In genomic region chr5:45669598-45670279, GRCm38 (mm10) we compare ENCODE assay signal across 8 mouse cellular contexts. TPM values are rescaled to one million over a fixed set of nuclear protein-coding genes. Genes with fewer than 3 reads are reported as not detected.
DNase-seq lines count a peak whose midpoint lies in the region; ATAC-seq and TF ChIP-seq lines count a peak whose summit lies in the region.

TSS of gene Ncapg (plus strand) at chr5:45669919.

- H3K4me3 ChIP-seq in C2C12 (ENCODE audit: insufficient read depth, poor library complexity, severe bottlenecking): peak within 1 kb of the TSS; percentile 65
- H3K4me3 ChIP-seq in erythroblast, embryonic 14.5 days (replicated peaks): peak within 1 kb of the TSS; percentile 100
- peak within 1 kb of the TSS; percentile 69 for H3K4me3 ChIP-seq in heart, embryonic 11.5 days (ENCODE audit: low read depth, low read length)
- H3K4me3 ChIP-seq in kidney, embryonic 16.5 days (ENCODE audit: low read length): peak within 1 kb of the TSS; percentile 77
- peak within 1 kb of the TSS; percentile 73 for H3K4me3 ChIP-seq in liver, adult 2 months (ENCODE audit: insufficient read depth, low read depth, low read length)
- H3K4me3 ChIP-seq in myocyte: peak within 1 kb of the TSS; percentile 78

- peak; percentile 100 for ATAC-seq in heart, embryonic 11.5 days (replicated peaks; ENCODE audit: insufficient number of reproducible peaks, low FRiP score, low TSS enrichment)
- peak; percentile 100 for ATAC-seq in kidney, embryonic 16.5 days (ENCODE audit: low FRiP score, low TSS enrichment)

- peak; percentile 12; the same call in 1 of the 2 replicates for TF ChIP-seq POLR2A in brain, embryonic 14.5 days (IDR thresholded peaks at IDR 0.05; ENCODE audit: borderline replicate concordance, extremely low read depth, insufficient read depth, insufficient read length, poor library complexity, severe bottlenecking)
- TF ChIP-seq POLR2A in liver, adult 2 months (IDR thresholded peaks at IDR 0.05; ENCODE audit: extremely low read depth, insufficient read depth, low read length): peak; percentile 43; the same call in 1 of the 2 replicates
- TF ChIP-seq POLR2A in myocyte (IDR thresholded peaks at IDR 0.05; ENCODE audit: insufficient read length, low read depth): peak; percentile 68

- peaks cover 12% of the 10 kb centered on the region for H3K36me3 ChIP-seq in C2C12 (ENCODE audit: control insufficient read depth, insufficient read depth)
- peaks cover 29% of the 10 kb centered on the region for H3K36me3 ChIP-seq in erythroblast, embryonic 14.5 days (ENCODE audit: control insufficient read depth)
- no peaks in the 10 kb centered on the region for H3K36me3 ChIP-seq in heart, embryonic 11.5 days (ENCODE audit: control insufficient read depth, insufficient read depth, low read length)
- H3K36me3 ChIP-seq in kidney, embryonic 16.5 days (ENCODE audit: insufficient read depth, low read length): peaks cover 5% of the 10 kb centered on the region; the same call in 1 of the 2 replicates
- H3K36me3 ChIP-seq in liver, adult 2 months (ENCODE audit: control insufficient read depth, insufficient read depth, low read length): no peaks in the 10 kb centered on the region
- H3K36me3 ChIP-seq in myocyte (ENCODE audit: control insufficient read depth, insufficient read depth): no peaks in the 10 kb centered on the region
- no peaks in the 10 kb centered on the region for H3K36me3 ChIP-seq in splenic B cell, adult 2 months (ENCODE audit: control insufficient read depth, insufficient read depth, low read length, poor library complexity, severe bottlenecking)

- peak within 1 kb of the TSS; percentile 91 for H3K9ac ChIP-seq in heart, embryonic 11.5 days (ENCODE audit: low read depth, low read length)
- H3K9ac ChIP-seq in kidney, embryonic 16.5 days (replicated peaks; ENCODE audit: low read length): peak within 1 kb of the TSS; percentile 85
- H3K9ac ChIP-seq in liver, adult 2 months (ENCODE audit: low read depth, low read length): peak within 1 kb of the TSS; percentile 62

- no peaks in the 10 kb centered on the region for H3K9me3 ChIP-seq in erythroblast, embryonic 14.5 days (ENCODE audit: control insufficient read depth, low read length)
- no peaks in the 10 kb centered on the region for H3K9me3 ChIP-seq in heart, embryonic 11.5 days (replicated peaks; ENCODE audit: control insufficient read depth, low read length)
- H3K9me3 ChIP-seq in kidney, embryonic 16.5 days (ENCODE audit: low read length): no peaks in the 10 kb centered on the region

- H3K4me1 ChIP-seq in erythroblast, embryonic 14.5 days (ENCODE audit: control insufficient read depth): peaks cover 25% of the 10 kb centered on the region
- peaks cover 3% of the 10 kb centered on the region; the same call in 1 of the 2 replicates for H3K4me1 ChIP-seq in heart, embryonic 11.5 days (ENCODE audit: control insufficient read depth, insufficient read depth, low read length)
- peaks cover 10% of the 10 kb centered on the region for H3K4me1 ChIP-seq in kidney, embryonic 16.5 days (ENCODE audit: insufficient read depth, low read length)
- peaks cover 4% of the 10 kb centered on the region; the same call in 1 of the 2 replicates for H3K4me1 ChIP-seq in liver, adult 2 months (ENCODE audit: control insufficient read depth, insufficient read depth, low read length)

- H3K4me2 ChIP-seq in heart, embryonic 11.5 days: peak within 1 kb of the TSS; percentile 82
- H3K4me2 ChIP-seq in kidney, embryonic 16.5 days (replicated peaks; ENCODE audit: low read depth, low read length): peak within 1 kb of the TSS; percentile 89
- peak within 1 kb of the TSS; percentile 97 for H3K4me2 ChIP-seq in myocyte (ENCODE audit: low read depth)

- H3K27ac ChIP-seq in heart, embryonic 11.5 days (ENCODE audit: low read depth, low read length): peak within 1 kb of the TSS; percentile 85
- peak within 1 kb of the TSS; percentile 91 for H3K27ac ChIP-seq in kidney, embryonic 16.5 days (ENCODE audit: low read length)
- H3K27ac ChIP-seq in liver, adult 2 months (replicated peaks; ENCODE audit: insufficient read depth, low read depth, low read length): peak within 1 kb of the TSS; percentile 13

- under 1% methylated on average over 65 of the region's 66 CpGs for WGBS in heart, embryonic 11.5 days (ENCODE audit: insufficient replicate concordance)
- WGBS in kidney, embryonic 16.5 days: under 1% methylated on average over 64 of the region's 66 CpGs
- WGBS in liver, adult 2 months: under 1% methylated on average over 66 of the region's 66 CpGs

- H3K27me3 ChIP-seq in C2C12 (ENCODE audit: control insufficient read depth, insufficient read depth, insufficient read length) (no peaks in the 10 kb centered on the region), myocyte (ENCODE audit: control insufficient read depth, insufficient read depth, insufficient read length) (no peaks in the 10 kb centered on the region)
- H3K27me3 ChIP-seq in erythroblast, embryonic 14.5 days (ENCODE audit: control insufficient read depth): no peaks in the 10 kb centered on the region
- H3K27me3 ChIP-seq in heart, embryonic 11.5 days (ENCODE audit: control insufficient read depth, insufficient read depth, low read length): no peaks in the 10 kb centered on the region
- H3K27me3 ChIP-seq in kidney, embryonic 16.5 days (ENCODE audit: insufficient read depth, low read length): no peaks in the 10 kb centered on the region
- no peaks in the 10 kb centered on the region for H3K27me3 ChIP-seq in liver, adult 2 months (ENCODE audit: control insufficient read depth, insufficient read depth, low read length)
- no peaks in the 10 kb centered on the region for H3K27me3 ChIP-seq in splenic B cell, adult 2 months (ENCODE audit: control insufficient read depth, insufficient read depth, low read length, poor library complexity, severe bottlenecking)

- DNase-seq in brain, embryonic 14.5 days (ENCODE audit: low read depth): peak; percentile 99
- DNase-seq in liver, adult 2 months (ENCODE audit: extremely low read depth, low read depth, low spot score): peak; percentile 84
- DNase-seq in splenic B cell, adult 2 months (ENCODE audit: low read depth, low spot score): peak; percentile 98

- TF ChIP-seq CTCF in C2C12 (IDR thresholded peaks at IDR 0.05; ENCODE audit: control insufficient read depth, insufficient read depth, insufficient read length): no peak
- no peak for TF ChIP-seq CTCF in brain, embryonic 14.5 days (IDR thresholded peaks at IDR 0.05; ENCODE audit: borderline replicate concordance, extremely low read depth, insufficient read depth, insufficient read length)
- no peak for TF ChIP-seq CTCF in liver, adult 2 months (IDR thresholded peaks at IDR 0.05; ENCODE audit: low read depth, low read length)

- H3K79me3 ChIP-seq in C2C12 (ENCODE audit: low read depth): peaks cover 17% of the 10 kb centered on the region

- H3ac ChIP-seq in C2C12 (ENCODE audit: control insufficient read depth, insufficient read length, low read depth) (peak within 1 kb of the TSS; percentile 96), myocyte (ENCODE audit: control insufficient read depth, insufficient read length) (peak within 1 kb of the TSS; percentile 77)

- peaks cover 38% of the 10 kb centered on the region for H3K79me2 ChIP-seq in C2C12 (ENCODE audit: control insufficient read depth, insufficient read depth)
- H3K79me2 ChIP-seq in liver, adult 2 months (ENCODE audit: control insufficient read depth, insufficient read depth, low read length): no peaks in the 10 kb centered on the region
- peaks cover 14% of the 10 kb centered on the region for H3K79me2 ChIP-seq in myocyte (ENCODE audit: control insufficient read depth, insufficient read depth)

TF ChIP-seq in C2C12, 6 proteins besides CTCF, POLR2A, EP300 and RAD21:
- TF ChIP-seq MYOG (IDR thresholded peaks at IDR 0.05; ENCODE audit: control insufficient read depth, extremely low read depth, insufficient read length): no peak
- TF ChIP-seq CEBPB (IDR thresholded peaks at IDR 0.05; ENCODE audit: low read depth): no peak
- TF ChIP-seq MYOD1 (IDR thresholded peaks at IDR 0.05; ENCODE audit: control insufficient read depth, insufficient read length, low read depth): no peak
- TF ChIP-seq FOSL1 (IDR thresholded peaks at IDR 0.05; ENCODE audit: insufficient read depth, low read length, poor library complexity, severe bottlenecking): no peak
- no peak for TF ChIP-seq USF1 (IDR thresholded peaks at IDR 0.05; ENCODE audit: low read depth)
- no peak for TF ChIP-seq MAX (IDR thresholded peaks at IDR 0.05)

TF ChIP-seq in myocyte, 11 proteins besides CTCF, POLR2A, EP300 and RAD21:
- TF ChIP-seq MAX (IDR thresholded peaks at IDR 0.05; ENCODE audit: low read depth): no peak
- no peak for TF ChIP-seq SRF (IDR thresholded peaks at IDR 0.05; ENCODE audit: control insufficient read depth, insufficient read length, low read depth)
- no peak for TF ChIP-seq TCF12 (IDR thresholded peaks at IDR 0.05; ENCODE audit: insufficient read depth, poor library complexity, severe bottlenecking)
- no peak for TF ChIP-seq USF1 (IDR thresholded peaks at IDR 0.05; ENCODE audit: low read depth)
- no peak for TF ChIP-seq MYOD1 (IDR thresholded peaks at IDR 0.05; ENCODE audit: control insufficient read depth in 1 of 3, insufficient read length in 2 of 3, low read depth in 2 of 3)
- TF ChIP-seq POLR2AphosphoS2 (IDR thresholded peaks at IDR 0.05; ENCODE audit: insufficient read length, low read depth): peak; percentile 82
- TF ChIP-seq MYOG (IDR thresholded peaks at IDR 0.05; ENCODE audit: control insufficient read depth in 1 of 3, insufficient read depth in 1 of 3, insufficient read length in 2 of 3, low read depth in 2 of 3): no peak
- peak; percentile 90 for TF ChIP-seq E2F4 (IDR thresholded peaks at IDR 0.05; ENCODE audit: insufficient read depth)
- no peak for TF ChIP-seq REST (IDR thresholded peaks at IDR 0.05; ENCODE audit: insufficient read depth, insufficient read length)

RNA-seq across cellular contexts. Expression of gene Ncapg, which starts in this region (rescaled TPM):
- polyA plus RNA-seq in C2C12 (2012; fragmentation: generic; extraction: Trizol) (11.2 TPM), myocyte (2012; fragmentation: generic; extraction: Trizol) (6.3 TPM)
- 8.7 and 13.2 TPM in 2 replicates for polyA plus RNA-seq in brain, embryonic 14.5 days (2012; rRNA removed)
- polyA plus RNA-seq in erythroblast, embryonic 14.5 days (2012): 0.84 and 1.3 TPM in 2 replicates
- 39.6 and 43.1 TPM in 2 replicates for polyA plus RNA-seq in heart, embryonic 11.5 days (2014; fragmentation: Nextera tagmentation; extraction: Ambion mirVana)
- 53.8 and 54.0 TPM in 2 replicates for polyA plus RNA-seq in kidney, embryonic 16.5 days (2015; fragmentation: Nextera tagmentation; extraction: Ambion mirVana)
- total RNA-seq in liver, adult 2 months (2014; rRNA removed): 0.46 and 1.1 TPM in 2 replicates
- 0.02 TPM in 1 of 2 replicates, not detected in the other for polyA plus RNA-seq in liver, adult 2 months (2012; rRNA removed)

Comparison
In these comparisons a context has a peak if more than half of its experiments do, and no peak if none do; other contexts are left out.
1. Peak in every context shown above with its lines: DNase-seq, ATAC-seq, H3K4me3 ChIP-seq and H3K27ac ChIP-seq.
2. POLR2A ChIP-seq: peak in every context shown above with its lines; median percentile 68 in myocyte; 43 in liver, adult 2 months; 12 in brain, embryonic 14.5 days.
3. H3K27ac ChIP-seq: peak in every context shown above with its lines; median percentile 91 in kidney, embryonic 16.5 days; 85 in heart, embryonic 11.5 days; 13 in liver, adult 2 months.